Mouse (Mus musculus): Measurements from ENCODE around the gene Vmn2r39. TPM values are rescaled to one million over a fixed set of nuclear protein-coding genes. Genes with fewer than 3 reads are reported as not detected.
"Not testable (repeated sequence)": the region's sequence is repeated elsewhere in the genome, so short reads cannot be mapped to it uniquely, and the experiment has no call there.

Vmn2r39 gene
- total RNA-seq (2021) (not detected), polyA plus RNA-seq (2012; rRNA removed) (not detected in 2 replicates)
- long read RNA-seq: 0 reads

DNA sequence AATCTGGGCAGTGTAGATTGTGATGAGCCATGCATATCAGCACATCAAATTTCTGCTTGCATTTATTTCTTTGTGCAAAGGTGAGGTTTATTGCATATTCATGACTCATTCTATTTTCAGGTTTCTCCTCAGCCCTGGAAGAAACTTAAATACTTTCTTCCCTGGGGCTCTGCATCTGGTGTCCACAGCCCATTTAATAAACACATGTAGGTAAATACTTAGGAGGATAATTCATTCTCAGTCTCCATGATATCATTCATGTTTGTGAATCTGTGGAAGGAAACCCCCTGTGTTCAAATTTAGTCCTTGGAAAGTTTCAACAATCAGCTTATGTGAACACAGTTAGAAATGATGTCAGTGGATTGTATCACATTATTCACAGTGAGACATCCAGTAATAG, at the start of gene Vmn2r39:
TSS of gene Vmn2r39 (minus strand) at position 101 of the 400 bp plus-strand sequence.
- H3K27me3 ChIP-seq (ENCODE audit: control insufficient read depth, insufficient read depth, low read length); H3K4me1 ChIP-seq (ENCODE audit: control insufficient read depth, insufficient read depth, low read length); DNase-seq; intact Hi-C loops (cut with DNase I); H3K79me2 ChIP-seq (replicated peaks; ENCODE audit: control insufficient read depth, insufficient read depth, low read length); H3K4me3 ChIP-seq; H3K27ac ChIP-seq; H3K9ac ChIP-seq (ENCODE audit: low read depth, low read length); H3K36me3 ChIP-seq (ENCODE audit: control insufficient read depth, insufficient read depth, low read length): not testable (repeated sequence)

DNA sequence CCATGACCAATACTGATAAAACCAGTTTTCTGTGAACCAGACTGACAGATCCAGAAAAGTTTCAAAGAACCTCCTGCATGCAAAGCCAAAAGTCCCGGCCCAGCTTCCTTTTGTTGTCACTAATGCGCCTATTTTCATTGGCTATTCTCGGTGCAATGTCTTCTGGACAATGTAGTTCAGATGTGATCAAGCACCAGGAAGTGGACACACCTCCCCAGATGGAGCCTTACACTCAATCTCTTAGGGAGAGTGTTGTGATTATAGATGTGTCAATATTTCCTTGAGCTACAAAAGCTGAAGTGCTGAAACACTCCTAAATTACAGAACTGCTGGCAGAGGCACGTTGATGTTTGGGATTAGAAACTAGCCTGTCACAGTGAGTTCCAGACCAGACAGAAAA, 34.8 kb upstream of the Vmn2r39 start:
- H3K27ac ChIP-seq; H3K9ac ChIP-seq (ENCODE audit: low read depth, low read length); H3K36me3 ChIP-seq (ENCODE audit: control insufficient read depth, insufficient read depth, low read length); H3K79me2 ChIP-seq (replicated peaks; ENCODE audit: control insufficient read depth, insufficient read depth, low read length); H3K4me3 ChIP-seq; DNase-seq; H3K4me1 ChIP-seq (ENCODE audit: control insufficient read depth, insufficient read depth, low read length); H3K27me3 ChIP-seq (ENCODE audit: control insufficient read depth, insufficient read depth, low read length); intact Hi-C loops (cut with DNase I): not testable (repeated sequence)
- 76% methylated on average over 4 of the region's 4 CpGs for WGBS

Other genes starting within 250 kb of the Vmn2r39 start
- not detected for gene Vmn2r40, start 99.4 kb downstream of the Vmn2r39 start, total RNA-seq (2021)
- not detected in 2 replicates for gene Vmn2r40, start 99.4 kb downstream of the Vmn2r39 start, polyA plus RNA-seq (2012; rRNA removed)
- gene Vmn2r38, start 67.1 kb upstream of the Vmn2r39 start, total RNA-seq (2021): not detected
- not detected in 2 replicates for gene Vmn2r38, start 67.1 kb upstream of the Vmn2r39 start, polyA plus RNA-seq (2012; rRNA removed)
- gene Vmn2r37, start 192.9 kb upstream of the Vmn2r39 start, total RNA-seq (2021): not detected
- not detected in 2 replicates for gene Vmn2r37, start 192.9 kb upstream of the Vmn2r39 start, polyA plus RNA-seq (2012; rRNA removed)